Mouse (Mus musculus): ENCODE results near the gene Fbxw10. TPM values are rescaled to one million over a fixed set of nuclear protein-coding genes. Genes with fewer than 3 reads are reported as not detected.

Fbxw10 gene
- total RNA-seq, 2 experiments from 2014 or later, result 0.51 to 0.53 TPM

GRCm38 (mm10) chr11:62831906-62832305 lies 15.0 kb upstream of the Fbxw10 start:
- no peak for DNase-seq (ENCODE audit: low spot score in 2 of 2)

GRCm38 (mm10) chr11:62844562-62844961 lies 2.3 kb upstream of the Fbxw10 start:
- no peak for DNase-seq (ENCODE audit: low spot score in 2 of 2)

DNA sequence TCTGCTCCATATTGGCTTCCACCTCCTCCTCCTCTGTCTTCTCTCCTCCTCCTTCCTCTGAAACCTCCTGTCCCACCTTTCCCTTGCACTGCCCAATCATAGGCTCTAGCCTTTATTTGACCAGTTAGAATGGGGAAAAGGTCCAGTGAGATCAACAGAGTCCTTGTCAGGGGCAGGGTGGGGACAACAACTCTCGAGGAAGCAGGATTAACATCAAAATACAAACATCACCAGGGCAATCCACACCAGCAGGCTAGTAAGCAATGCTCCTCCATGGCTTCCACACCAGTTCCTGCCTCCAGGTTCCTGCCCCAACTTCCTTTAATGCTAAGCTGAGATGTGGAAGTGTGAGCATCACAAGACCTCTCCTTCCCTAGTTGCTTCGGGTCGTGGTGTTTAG lies 1.1 kb upstream of the Fbxw10 start:
- DNase-seq (ENCODE audit: low spot score in 2 of 2), result no peak

GRCm38 (mm10) chr11:62847655-62848191 lies 854 bp downstream of the Fbxw10 start:
- DNase-seq (ENCODE audit: low spot score in 2 of 2), result peak in 1 of 2 experiments; percentile 12

- no peak for DNase-seq (ENCODE audit: low spot score in 2 of 2)
Observed at GRCm38 (mm10) chr11:62848301-62848700, 1.4 kb downstream of the Fbxw10 start.

- peak in 1 of 2 experiments; percentile 33 for DNase-seq (ENCODE audit: low spot score in 2 of 2)
Observed at GRCm38 (mm10) chr11:62851199-62851598, 4.3 kb downstream of the Fbxw10 start.

DNA sequence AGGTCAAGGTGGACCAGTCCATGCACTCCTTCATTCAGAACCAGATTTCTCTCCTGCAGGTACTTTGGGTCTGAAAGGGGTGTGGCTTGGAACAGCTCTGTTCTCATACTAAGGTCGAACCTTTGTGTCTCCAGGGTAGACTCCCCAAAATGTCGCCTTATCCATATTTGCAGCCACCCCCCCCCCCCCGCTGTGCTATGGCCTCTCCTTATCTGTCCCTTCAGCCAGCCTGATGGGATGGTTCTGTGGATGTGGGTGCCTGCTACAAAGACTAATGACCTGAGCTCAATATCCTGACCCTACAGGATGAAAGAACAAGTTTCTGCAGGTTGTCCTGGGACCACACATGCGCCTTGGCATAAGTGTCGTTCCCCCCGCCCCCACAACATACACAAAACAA lies 6.5 kb downstream of the Fbxw10 start:
- DNase-seq (ENCODE audit: low spot score in 2 of 2), result no peak

DNA sequence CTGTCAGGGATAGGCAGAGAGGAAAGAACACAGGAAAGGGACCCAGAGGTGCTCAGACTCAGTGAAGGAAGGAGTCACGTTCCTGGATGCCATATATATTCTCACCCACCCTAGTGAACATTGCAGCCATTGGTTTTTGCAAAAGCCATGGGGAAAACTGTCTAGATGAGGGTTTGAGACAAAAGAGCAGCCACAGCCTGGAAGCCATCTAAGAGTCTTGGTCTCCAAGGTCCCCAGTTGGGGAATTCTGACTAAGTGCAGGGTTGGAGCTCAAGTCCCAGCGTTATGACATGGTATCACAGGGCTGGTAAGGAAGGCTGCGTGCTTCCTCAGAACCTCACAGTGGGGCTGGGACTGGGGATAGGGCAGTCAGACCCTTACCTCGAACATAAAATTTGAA lies 18.7 kb downstream of the Fbxw10 start:
- DNase-seq (ENCODE audit: low spot score in 2 of 2), result no peak

DNA sequence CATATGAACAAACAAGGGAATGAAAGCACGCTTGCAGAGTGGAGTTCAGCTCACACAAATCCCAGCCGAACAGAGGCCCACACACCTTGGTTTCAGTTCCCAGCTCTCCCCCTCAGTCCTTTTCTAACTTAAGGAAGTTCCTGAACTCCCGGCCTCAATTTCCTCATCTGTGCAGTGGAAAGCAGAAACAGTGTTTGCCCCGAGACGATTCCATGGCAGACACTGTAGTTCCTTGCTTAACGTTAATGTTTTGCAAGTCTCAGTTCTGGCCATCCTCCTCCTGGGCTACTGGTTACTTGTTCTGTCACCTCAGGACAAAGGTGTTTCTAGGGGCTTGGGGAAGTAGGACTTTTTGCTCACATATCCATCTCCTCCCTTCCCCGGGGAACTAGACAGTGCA lies 19.8 kb downstream of the Fbxw10 start:
- no peak for DNase-seq (ENCODE audit: low spot score in 2 of 2)

DNA sequence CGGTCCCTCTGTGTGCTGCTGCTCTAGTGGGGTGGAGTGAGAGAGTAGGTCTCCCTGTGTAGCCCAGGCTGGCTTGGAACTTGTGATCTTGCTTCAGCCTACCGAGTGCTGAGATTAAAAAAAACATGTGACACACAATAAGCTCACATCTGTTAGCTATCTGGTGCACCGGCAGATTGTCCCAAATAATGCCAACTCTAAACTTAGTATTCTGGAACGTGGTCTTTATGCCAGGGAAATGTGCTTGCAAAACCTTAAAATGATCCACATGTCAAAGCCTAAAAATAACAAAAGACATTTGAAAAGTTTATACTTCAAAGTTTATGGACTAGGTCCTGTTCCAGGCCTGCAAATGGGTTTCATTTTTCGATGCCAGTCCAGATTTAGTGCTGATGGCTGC lies 22.3 kb downstream of the Fbxw10 start:
- no peak for DNase-seq (ENCODE audit: low spot score in 2 of 2)

DNA sequence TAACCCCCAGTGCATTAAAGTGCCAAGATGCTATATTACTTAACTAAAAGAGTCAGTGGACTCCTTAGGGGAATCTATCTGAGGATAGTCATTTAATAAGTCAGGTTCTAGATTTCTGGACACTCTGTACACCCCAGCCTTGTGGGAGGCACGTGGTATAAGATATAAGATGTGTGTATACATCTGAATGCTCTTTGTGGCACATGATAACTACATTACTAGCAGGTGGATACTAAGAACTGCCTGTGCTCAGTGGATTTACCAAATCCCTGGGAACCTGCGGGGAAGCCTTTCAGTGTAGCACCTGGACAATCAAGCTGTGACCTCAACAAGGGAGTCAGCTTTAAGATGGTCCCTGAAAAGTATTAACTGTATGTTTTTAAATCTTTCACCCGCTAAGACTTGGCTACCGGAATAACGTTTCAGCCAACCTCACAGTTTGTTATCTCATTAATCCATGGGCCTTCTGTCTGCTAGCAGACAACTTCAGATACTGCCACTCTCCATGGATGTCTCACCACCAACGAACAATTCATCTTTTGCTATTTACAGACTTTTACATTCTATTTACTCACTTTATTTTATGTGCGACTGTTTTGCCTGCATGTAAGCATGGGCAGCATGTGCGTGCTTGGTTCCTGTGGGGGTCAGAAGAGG lies 23.0 kb downstream of the Fbxw10 start:
- no peak for DNase-seq (ENCODE audit: low spot score in 2 of 2)

DNA sequence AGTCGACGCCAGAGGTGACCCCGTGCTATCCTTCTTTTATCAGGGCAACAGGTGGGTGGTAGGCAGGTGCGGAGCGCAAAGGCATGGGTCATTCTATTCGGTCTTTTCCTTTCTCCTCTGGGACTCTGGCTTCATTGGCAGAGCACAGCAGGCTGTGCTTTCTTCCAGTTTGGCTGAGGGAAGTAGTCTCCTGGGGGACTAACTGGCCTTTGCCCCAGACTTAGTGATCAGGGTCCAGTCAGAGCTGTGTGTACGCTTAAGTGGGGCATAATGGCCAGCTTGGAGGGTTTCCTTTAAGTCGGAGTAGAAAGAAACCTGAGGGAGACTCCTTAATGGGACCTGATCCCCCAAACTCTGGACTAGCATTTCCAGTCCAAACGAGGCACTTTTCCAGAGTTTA lies 26.6 kb downstream of the Fbxw10 start:
- DNase-seq (ENCODE audit: low spot score in 2 of 2), result no peak

DNA sequence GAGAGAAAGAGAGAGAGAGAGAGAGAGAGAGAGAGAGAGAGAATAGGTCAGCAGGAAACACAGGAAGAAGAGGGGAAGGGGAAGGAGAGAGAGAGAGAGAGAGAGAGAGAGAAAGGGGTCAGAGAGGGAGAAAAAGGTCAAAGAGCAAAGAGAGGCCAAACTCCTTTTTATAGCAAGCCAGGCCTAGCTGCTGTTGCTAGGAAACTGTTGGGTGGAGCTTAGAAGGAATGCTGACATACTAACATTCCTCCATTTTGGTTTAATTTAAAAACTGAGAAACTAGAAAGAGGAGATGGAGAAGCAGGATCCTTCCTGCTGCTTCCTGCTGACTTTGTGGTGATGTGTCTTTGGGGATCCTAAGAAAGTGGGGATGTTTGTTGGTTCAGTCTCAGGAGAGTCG lies 28.8 kb downstream of the Fbxw10 start:
- no peak for DNase-seq (ENCODE audit: low spot score in 2 of 2)

DNA sequence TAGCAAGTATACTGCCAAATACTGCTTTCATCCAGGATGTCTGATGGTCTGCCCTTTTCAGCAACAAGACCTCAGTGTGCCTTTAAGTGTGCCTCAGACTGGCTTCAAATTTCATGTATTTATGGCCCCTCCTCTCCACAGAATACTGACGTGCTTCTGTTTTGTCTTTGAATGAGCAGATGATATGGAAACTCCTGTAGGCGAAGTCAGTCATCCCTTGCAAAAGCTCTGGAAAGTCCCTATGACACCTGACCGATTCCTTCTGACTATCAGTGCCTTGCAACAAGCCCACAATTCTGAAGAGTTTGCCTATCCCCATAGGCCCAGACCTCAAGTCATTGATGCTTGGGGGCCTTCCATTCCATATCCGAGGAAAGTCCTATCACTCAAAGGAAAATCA lies 29.6 kb downstream of the Fbxw10 start:
- DNase-seq (ENCODE audit: low spot score in 2 of 2), result no peak

DNA sequence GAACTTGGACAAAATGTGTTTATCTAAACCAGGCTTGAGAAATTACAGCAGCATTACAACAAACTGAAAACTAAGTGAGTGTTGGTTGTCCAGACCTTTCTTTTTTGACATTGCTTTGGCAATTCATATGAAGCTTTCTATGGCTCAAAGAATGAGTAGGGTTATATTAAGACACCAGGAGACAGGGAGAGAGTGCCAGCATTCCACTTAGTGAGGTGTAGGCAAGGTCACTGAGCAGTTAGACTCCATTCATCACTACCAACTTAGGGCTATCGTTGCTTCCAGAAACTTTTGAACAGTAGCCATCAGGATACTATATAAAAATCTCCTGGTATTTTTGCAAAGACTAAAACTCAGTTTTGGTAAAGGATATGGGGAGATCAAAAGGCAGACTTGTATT lies 30.5 kb downstream of the Fbxw10 start:
- no peak for DNase-seq (ENCODE audit: low spot score in 2 of 2)

DNA sequence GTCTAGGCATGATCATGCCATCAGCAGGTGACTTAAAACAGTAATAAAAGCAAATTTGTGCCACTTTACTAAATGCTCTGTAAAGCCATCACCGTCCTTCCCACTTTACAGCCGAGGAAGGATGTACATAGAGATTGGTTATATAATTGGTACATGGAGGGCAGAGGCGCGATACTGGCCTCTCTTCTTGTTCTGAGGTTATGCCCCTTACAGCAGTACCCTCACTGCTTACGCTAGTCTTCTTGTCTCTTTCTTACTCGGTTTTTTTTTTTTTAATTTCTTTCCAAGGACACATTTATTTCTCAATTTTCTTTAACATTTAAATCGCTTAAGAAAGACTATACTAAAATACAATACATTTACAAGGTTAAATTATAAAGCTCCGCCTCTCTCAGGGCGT lies 31.9 kb downstream of the Fbxw10 start:
- no peak for DNase-seq (ENCODE audit: low spot score in 2 of 2)

DNA sequence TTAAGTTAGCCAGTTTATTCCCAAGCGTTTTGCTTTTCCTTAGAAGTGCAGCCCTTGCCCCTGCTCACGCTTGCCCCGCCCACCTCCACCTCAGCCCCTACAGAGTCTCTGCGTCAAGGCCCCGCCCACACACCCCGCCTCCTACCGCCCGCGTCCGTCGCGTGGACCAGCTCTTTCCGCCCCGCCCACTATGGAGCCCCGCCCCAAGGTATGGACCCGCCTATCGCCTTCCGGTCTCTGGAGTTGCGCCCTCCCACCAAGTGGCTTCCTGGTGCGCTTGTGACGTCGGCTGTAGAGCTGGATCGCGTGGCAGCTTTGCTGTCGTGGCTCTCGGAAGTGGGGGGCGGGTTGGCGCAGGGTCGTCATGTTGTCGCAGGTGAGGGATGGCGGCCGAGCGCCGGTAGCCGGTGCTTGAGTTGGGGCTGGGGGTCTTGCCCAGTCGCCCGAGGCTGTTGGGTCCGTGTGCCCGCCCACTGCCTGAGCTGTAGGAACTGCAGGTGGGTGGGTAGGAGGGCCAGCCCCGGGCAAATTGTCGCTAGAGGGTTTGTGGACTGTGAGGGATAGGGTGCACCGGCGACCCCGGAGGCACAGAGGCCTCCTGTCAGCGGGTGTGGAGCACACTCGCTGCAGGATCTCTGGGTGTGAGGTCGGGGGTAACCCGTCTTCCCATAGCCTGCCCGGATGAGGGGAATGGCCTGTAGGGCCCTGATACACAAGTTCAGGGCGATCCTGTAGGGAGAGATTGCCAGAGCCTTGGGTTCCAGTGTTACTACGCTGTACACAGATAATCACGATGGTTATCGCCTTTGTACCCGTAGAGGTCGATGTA lies 32.6 kb downstream of the Fbxw10 start, which contains the start of gene Tvp23b:
Gene Tvp23b, plus strand, starts transcription at position 236 of the 829 bp plus-strand sequence.
- DNase-seq (ENCODE audit: low spot score in 2 of 2), result peak; percentile 96 to 99

- DNase-seq (ENCODE audit: low spot score in 2 of 2), result no peak
Observed at GRCm38 (mm10) chr11:62883407-62883806, 36.5 kb downstream of the Fbxw10 start.

GRCm38 (mm10) chr11:62885323-62885722 lies 38.5 kb downstream of the Fbxw10 start:
- DNase-seq (ENCODE audit: low spot score in 2 of 2), result no peak

DNA sequence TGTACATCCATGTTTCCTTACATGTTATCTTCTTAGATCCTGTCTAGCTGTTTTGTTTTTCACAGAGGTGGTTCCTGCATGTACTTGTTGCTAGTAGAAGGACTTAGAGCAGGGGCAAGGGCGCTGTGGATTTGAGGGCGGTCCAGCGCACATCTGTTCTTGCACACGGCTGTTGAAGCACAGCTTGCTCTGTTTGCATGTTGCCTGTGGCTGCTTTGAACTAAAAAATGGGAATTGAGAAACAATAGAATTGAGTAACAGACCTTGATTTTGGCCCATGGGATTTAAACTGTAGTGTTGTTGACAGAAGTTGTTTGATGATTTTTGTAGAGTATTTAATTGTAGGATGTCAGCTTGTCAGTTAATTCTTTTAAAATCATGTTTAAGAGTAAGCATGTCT lies 43.9 kb downstream of the Fbxw10 start:
- DNase-seq (ENCODE audit: low spot score in 2 of 2), result no peak

DNA sequence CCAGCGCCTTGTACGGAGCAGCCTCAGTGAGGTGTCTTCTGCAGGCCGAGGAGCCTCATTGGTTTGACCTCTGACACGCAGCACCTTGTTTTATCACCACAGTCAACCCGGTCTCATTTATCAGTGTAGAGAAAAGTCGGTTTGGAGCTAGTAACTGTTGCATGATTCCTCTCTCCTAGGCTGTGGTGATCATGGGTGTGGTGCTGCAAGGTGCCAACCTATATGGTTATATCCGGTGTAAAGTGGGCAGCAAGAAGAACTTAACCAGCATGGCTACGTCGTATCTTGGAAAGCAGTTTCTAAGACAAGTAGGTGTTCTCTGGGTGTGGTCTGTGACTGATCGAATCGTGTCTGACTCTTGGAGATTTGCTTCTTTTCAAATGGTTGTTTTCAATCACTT lies 44.9 kb downstream of the Fbxw10 start:
- DNase-seq (ENCODE audit: low spot score in 2 of 2), result no peak

DNA sequence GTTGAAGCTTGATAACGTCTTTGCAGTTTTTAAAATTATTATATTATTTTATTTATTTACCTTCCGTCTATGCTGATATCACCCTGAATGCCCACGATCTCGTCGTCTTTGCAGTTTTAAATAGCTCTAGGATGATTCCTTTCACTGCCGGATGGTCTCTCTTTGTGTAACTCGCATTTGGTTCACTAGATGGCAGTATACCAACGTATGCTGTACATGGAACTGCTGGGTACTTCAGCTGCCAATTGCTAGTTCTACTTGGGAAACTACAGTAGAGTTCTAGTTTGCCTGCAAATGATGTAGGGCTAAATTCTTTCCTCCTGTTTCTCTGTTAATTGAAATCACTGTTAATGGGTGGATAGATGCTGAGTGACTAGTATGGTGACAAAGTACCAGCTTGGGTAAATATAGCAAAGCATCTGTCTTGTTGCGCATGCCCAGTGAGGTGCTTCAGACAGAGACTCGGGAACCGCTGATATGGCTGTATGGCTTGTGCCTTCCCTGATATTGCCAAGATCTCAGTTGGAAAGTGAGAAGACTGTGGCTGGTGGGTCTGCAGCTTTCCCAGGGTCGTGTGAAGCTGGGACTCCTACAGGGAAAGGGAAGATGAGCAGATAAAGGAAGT lies 54.9 kb downstream of the Fbxw10 start:
- DNase-seq (ENCODE audit: low spot score in 2 of 2), result peak; percentile 75 to 76
